ENCODE assay signal across 8 mouse cellular contexts in the genomic region with DNA sequence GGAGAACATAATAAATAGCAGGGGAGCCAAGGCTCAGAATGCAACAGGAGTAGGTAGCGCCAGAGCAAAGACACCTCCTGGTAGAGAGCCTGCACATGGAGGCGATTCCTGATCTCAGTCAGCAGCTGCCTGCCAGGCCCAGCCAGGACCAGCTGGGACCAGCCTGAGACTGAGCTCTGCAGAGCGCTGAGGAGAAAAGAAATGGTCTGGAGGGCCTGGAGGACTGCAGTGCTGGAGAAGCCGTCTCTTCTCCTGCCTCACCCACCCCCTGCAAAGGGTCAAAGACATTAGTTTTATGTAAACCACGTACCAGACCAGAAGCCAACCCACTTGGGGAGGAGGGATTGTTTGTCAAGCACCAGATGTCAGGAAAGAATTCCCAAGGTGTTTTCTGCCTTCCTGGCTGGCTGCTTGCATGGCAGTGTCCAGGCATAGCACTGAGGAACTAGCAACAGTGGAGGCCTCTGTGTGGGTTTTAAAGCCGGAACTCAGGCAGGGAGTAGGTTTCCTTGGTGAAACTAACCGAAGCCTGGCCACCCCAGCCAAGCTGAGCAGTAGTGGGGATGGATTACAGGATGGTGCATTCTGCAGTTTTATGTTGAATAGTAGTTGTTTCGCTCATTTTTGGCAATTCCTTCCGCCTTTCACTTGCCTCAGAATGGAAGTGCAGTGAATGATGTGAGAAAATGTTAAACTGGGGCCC.
A peak's percentile ranks its signal among the peaks of the same experiment; 100 is the strongest.
DNase-seq lines count a peak whose midpoint lies in the region; ATAC-seq and TF ChIP-seq lines count a peak whose summit lies in the region.

No protein-coding gene starts in this region.

- H3K4me1 ChIP-seq in hindbrain, embryonic 14.5 days (replicated peaks; ENCODE audit: control insufficient read depth, insufficient read depth, low read length): peaks cover 46% of the 10 kb centered on the region
- peaks cover 45% of the 10 kb centered on the region for H3K4me1 ChIP-seq in limb, embryonic 14.5 days (ENCODE audit: control insufficient read depth, insufficient read depth, low read length)
- peaks cover 53% of the 10 kb centered on the region for H3K4me1 ChIP-seq in stomach, embryonic 15.5 days
- H3K4me1 ChIP-seq in thymus, adult 2 months (replicated peaks; ENCODE audit: control insufficient read depth, insufficient read depth, low read length): peaks cover 2% of the 10 kb centered on the region; the same call in 1 of the 2 replicates

- H3K36me3 ChIP-seq in hindbrain, embryonic 14.5 days (replicated peaks; ENCODE audit: control insufficient read depth, insufficient read depth): peaks cover 36% of the 10 kb centered on the region
- 0 out of 2 replicates have a peak, but pooled peaks cover 13% of the 10 kb centered on the region for H3K36me3 ChIP-seq in limb, embryonic 14.5 days (ENCODE audit: control insufficient read depth, insufficient read depth, low read length)
- no peaks in the 10 kb centered on the region for H3K36me3 ChIP-seq in stomach, embryonic 15.5 days
- peaks cover 31% of the 10 kb centered on the region for H3K36me3 ChIP-seq in thymus, adult 2 months (ENCODE audit: control insufficient read depth, insufficient read depth, low read length)

- TF ChIP-seq CTCF in thymus, adult 2 months (IDR thresholded peaks at IDR 0.05; ENCODE audit: borderline replicate concordance, control insufficient read depth, extremely low read depth, insufficient read depth, low read length, poor library complexity): no peak

- no peak overlapping the region for H3K4me3 ChIP-seq in hindbrain, embryonic 14.5 days (replicated peaks; ENCODE audit: low read length)
- no peak overlapping the region for H3K4me3 ChIP-seq in limb, embryonic 14.5 days (replicated peaks; ENCODE audit: low read length)
- H3K4me3 ChIP-seq in stomach, embryonic 15.5 days (replicated peaks): no peak overlapping the region
- H3K4me3 ChIP-seq in thymus, adult 2 months (ENCODE audit: control insufficient read depth, insufficient read depth, low read length): no peak overlapping the region

- WGBS in hindbrain, embryonic 14.5 days: 39% methylated on average over 9 of the region's 9 CpGs
- 22% methylated on average over 9 of the region's 9 CpGs for WGBS in limb, embryonic 14.5 days
- WGBS in stomach, embryonic 15.5 days: 39% methylated on average over 9 of the region's 9 CpGs
- 93% methylated on average over 9 of the region's 9 CpGs for WGBS in thymus, adult 2 months

- H3K4me2 ChIP-seq in hindbrain, embryonic 14.5 days (replicated peaks): no peak overlapping the region
- no peak overlapping the region for H3K4me2 ChIP-seq in limb, embryonic 14.5 days (replicated peaks; ENCODE audit: low read depth, low read length, severe bottlenecking)
- H3K4me2 ChIP-seq in stomach, embryonic 15.5 days: no peak overlapping the region

- H3K27ac ChIP-seq in hindbrain, embryonic 14.5 days: peak overlapping the region; percentile 84
- peak overlapping the region; percentile 73 for H3K27ac ChIP-seq in limb, embryonic 14.5 days (replicated peaks; ENCODE audit: low read depth, low read length)
- H3K27ac ChIP-seq in stomach, embryonic 15.5 days: peak overlapping the region; percentile 83
- H3K27ac ChIP-seq in thymus, adult 2 months (ENCODE audit: control insufficient read depth, insufficient read depth, low read length): no peak overlapping the region

- H3K9me3 ChIP-seq in hindbrain, embryonic 14.5 days (ENCODE audit: control insufficient read depth, low read length): no peaks in the 10 kb centered on the region
- H3K9me3 ChIP-seq in limb, embryonic 14.5 days (ENCODE audit: control insufficient read depth, low read length): no peaks in the 10 kb centered on the region
- H3K9me3 ChIP-seq in stomach, embryonic 15.5 days: no peaks in the 10 kb centered on the region

- ATAC-seq in hindbrain, embryonic 14.5 days (ENCODE audit: low FRiP score): peak; percentile 28; the same call in 1 of the 2 replicates
- peak; percentile 75 for ATAC-seq in limb, embryonic 14.5 days (ENCODE audit: low FRiP score, low read depth)
- peak; percentile 44; the same call in 1 of the 2 replicates for ATAC-seq in stomach, embryonic 15.5 days (ENCODE audit: insufficient read depth, low FRiP score, low read depth)

- H3K9ac ChIP-seq in hindbrain, embryonic 14.5 days: peak overlapping the region; percentile 22
- H3K9ac ChIP-seq in limb, embryonic 14.5 days (ENCODE audit: low read depth, low read length, severe bottlenecking): peak overlapping the region; percentile 26
- no peak overlapping the region for H3K9ac ChIP-seq in stomach, embryonic 15.5 days

- DNase-seq in ES-CJ7 (ENCODE audit: low read depth, low spot score) (peak; percentile 80), adipocyte (ENCODE audit: low spot score) (peak; percentile 13)
- DNase-seq in hindbrain, embryonic 14.5 days (ENCODE audit: low spot score): no peak
- peak; percentile 58 for DNase-seq in limb, embryonic 14.5 days (ENCODE audit: low spot score)
- no peak for DNase-seq in cerebellum, postnatal 36 days
- no peak for DNase-seq in frontal cortex, postnatal 10 days (ENCODE audit: low spot score in 2 of 2)
- DNase-seq in thymus, adult 2 months: no peak

- no peak for TF ChIP-seq POLR2A in limb, embryonic 14.5 days (IDR thresholded peaks at IDR 0.05; ENCODE audit: borderline replicate concordance, extremely low read depth, insufficient read depth, insufficient read length)
- TF ChIP-seq POLR2A in thymus, adult 2 months (IDR thresholded peaks at IDR 0.05; ENCODE audit: control insufficient read depth, extremely low read depth, insufficient read depth, low read length, poor library complexity): no peak

- no peaks in the 10 kb centered on the region for H3K27me3 ChIP-seq in hindbrain, embryonic 14.5 days (ENCODE audit: control insufficient read depth, insufficient read depth, low read length)
- no peaks in the 10 kb centered on the region for H3K27me3 ChIP-seq in limb, embryonic 14.5 days (ENCODE audit: control insufficient read depth, insufficient read depth, low read length)
- no peaks in the 10 kb centered on the region for H3K27me3 ChIP-seq in stomach, embryonic 15.5 days (replicated peaks)
- H3K27me3 ChIP-seq in thymus, adult 2 months (ENCODE audit: control insufficient read depth, insufficient read depth, low read length): no peaks in the 10 kb centered on the region

Comparison
In these comparisons a context has a peak if more than half of its experiments do, and no peak if none do; other contexts are left out.
1. DNase-seq: peak in ES-CJ7 (single experiment), adipocyte (single experiment) and limb, embryonic 14.5 days (single experiment); none in hindbrain, embryonic 14.5 days (single experiment), cerebellum, postnatal 36 days (0 of 2), frontal cortex, postnatal 10 days (0 of 2) and thymus, adult 2 months (single experiment).
2. Peak in every context shown above with its lines, with median percentiles within 50 percentile points of each other: ATAC-seq.